Mouse (Mus musculus): Measurements from ENCODE around the gene Ankdd1b. TPM values are rescaled to one million over a fixed set of nuclear protein-coding genes. Genes with fewer than 3 reads are reported as not detected.

Gene Ankdd1b
- polyA plus RNA-seq, 1 experiment from 2014 or later = 0.14 TPM

GRCm38 (mm10) chr13:96490433-96490832 is 19.4 kb upstream of the Ankdd1b start, which contains the start of gene Gm17622:
Gene Gm17622 (plus strand): TSS chr13:96490733.
- 93% methylated on average over 3 of the region's 3 CpGs for WGBS
- no peak within 1 kb of the TSS for H3K27ac ChIP-seq
- no peak within 1 kb of the TSS for H3K4me2 ChIP-seq (replicated peaks)
- ATAC-seq = no peak
- H3K4me3 ChIP-seq (replicated peaks) = no peak within 1 kb of the TSS
- no peaks in the 10 kb centered on the region for H3K36me3 ChIP-seq
- no peaks in the 10 kb centered on the region for H3K9me3 ChIP-seq
- no peaks in the 10 kb centered on the region for H3K4me1 ChIP-seq (replicated peaks)
- H3K27me3 ChIP-seq (replicated peaks) = no peaks in the 10 kb centered on the region
- no peak within 1 kb of the TSS for H3K9ac ChIP-seq

GRCm38 (mm10) chr13:96487968-96488367 is 17.0 kb upstream of the Ankdd1b start:
- ATAC-seq = no peak
- H3K27me3 ChIP-seq (replicated peaks) = no peaks in the 10 kb centered on the region
- no peak overlapping the region for H3K4me2 ChIP-seq (replicated peaks)
- WGBS = 92% methylated on average over 6 of the region's 6 CpGs
- H3K9ac ChIP-seq = no peak overlapping the region
- H3K4me3 ChIP-seq (replicated peaks) = no peak overlapping the region
- H3K4me1 ChIP-seq (replicated peaks) = no peaks in the 10 kb centered on the region
- no peak overlapping the region for H3K27ac ChIP-seq
- H3K9me3 ChIP-seq = no peaks in the 10 kb centered on the region
- peaks cover 11% of the 10 kb centered on the region for H3K36me3 ChIP-seq

- 86% methylated on average over 6 of the region's 6 CpGs for WGBS
- ATAC-seq = no peak
- H3K9me3 ChIP-seq = no peaks in the 10 kb centered on the region
- peaks cover 11% of the 10 kb centered on the region for H3K36me3 ChIP-seq
- H3K27me3 ChIP-seq (replicated peaks) = no peaks in the 10 kb centered on the region
- H3K27ac ChIP-seq = no peak overlapping the region
- H3K4me1 ChIP-seq (replicated peaks) = no peaks in the 10 kb centered on the region
- H3K4me3 ChIP-seq (replicated peaks) = no peak overlapping the region
- no peak overlapping the region for H3K9ac ChIP-seq
- H3K4me2 ChIP-seq (replicated peaks) = no peak overlapping the region
These were observed 16.2 kb upstream of the Ankdd1b start for GRCm38 (mm10) chr13:96487230-96487629.

DNA sequence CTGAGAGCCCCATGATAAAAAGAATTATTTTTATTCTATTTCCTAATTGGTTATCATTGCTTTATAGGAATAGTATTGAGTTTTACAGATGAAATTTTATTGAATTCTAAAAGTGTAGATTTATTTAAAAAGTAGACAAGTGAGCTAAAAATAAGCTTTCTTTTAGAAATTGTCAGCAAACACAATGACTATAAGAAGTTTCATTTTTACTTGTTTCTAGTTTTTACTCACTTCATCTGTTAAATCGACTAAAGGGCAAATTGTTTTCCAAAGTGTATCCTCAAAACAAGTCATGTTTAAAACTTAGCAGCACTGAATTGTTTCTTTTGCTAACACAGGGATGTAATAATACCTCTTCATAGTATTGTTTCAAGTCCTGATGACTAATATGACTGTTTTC is 8.0 kb upstream of the Ankdd1b start:
- Histone ChIP-seq H3K4me1 (replicated peaks) (no peaks in the 10 kb centered on the region), H3K4me3 (replicated peaks) (no peak overlapping the region), H3K4me2 (replicated peaks) (no peak overlapping the region), H3K27ac (no peak overlapping the region), H3K9me3 (no peaks in the 10 kb centered on the region), H3K27me3 (replicated peaks) (no peaks in the 10 kb centered on the region), H3K36me3 (peaks cover 9% of the 10 kb centered on the region), H3K9ac (no peak overlapping the region)
- ATAC-seq = no peak
- WGBS = 93% methylated on average over 1 of the region's 1 CpGs

GRCm38 (mm10) chr13:96477226-96477625 is 6.2 kb upstream of the Ankdd1b start:
- Histone ChIP-seq H3K4me3 (replicated peaks) (no peak overlapping the region), H3K27me3 (replicated peaks) (no peaks in the 10 kb centered on the region), H3K36me3 (no peaks in the 10 kb centered on the region), H3K4me1 (replicated peaks) (no peaks in the 10 kb centered on the region), H3K27ac (no peak overlapping the region), H3K9ac (no peak overlapping the region), H3K9me3 (no peaks in the 10 kb centered on the region), H3K4me2 (replicated peaks) (no peak overlapping the region)
- WGBS = 82% methylated on average over 4 of the region's 4 CpGs
- ATAC-seq = no peak

GRCm38 (mm10) chr13:96470556-96470955 is 442 bp downstream of the Ankdd1b start:
- no peaks in the 10 kb centered on the region for H3K9me3 ChIP-seq
- no peaks in the 10 kb centered on the region for H3K36me3 ChIP-seq
- H3K27ac ChIP-seq = no peak overlapping the region
- H3K9ac ChIP-seq = no peak overlapping the region
- 41% methylated on average over 6 of the region's 6 CpGs for WGBS
- no peak for ATAC-seq
- peaks cover 5% of the 10 kb centered on the region; the same call in 1 of the 2 replicates for H3K4me1 ChIP-seq (replicated peaks)
- no peak overlapping the region for H3K4me2 ChIP-seq (replicated peaks)
- H3K27me3 ChIP-seq (replicated peaks) = no peaks in the 10 kb centered on the region
- H3K4me3 ChIP-seq (replicated peaks) = no peak overlapping the region

DNA sequence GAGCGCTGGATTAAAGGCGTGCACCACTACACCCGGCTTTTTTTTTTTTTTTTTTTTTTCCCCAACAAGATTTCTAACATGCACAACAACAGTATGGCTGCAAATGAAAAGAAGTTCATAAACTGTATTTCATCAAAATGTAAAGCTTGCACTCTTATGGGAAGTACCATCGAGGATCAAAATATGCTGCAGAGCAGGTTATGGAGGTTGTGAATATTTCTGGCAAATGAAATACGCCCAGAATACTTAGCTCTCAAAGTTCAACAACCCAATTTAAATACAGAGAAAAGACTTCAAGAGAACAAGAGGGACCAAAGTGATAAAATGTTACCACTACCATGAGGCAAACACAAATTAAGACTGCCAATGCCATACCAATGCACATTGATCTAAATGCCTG is 2.3 kb downstream of the Ankdd1b start:
- no peak overlapping the region for H3K4me3 ChIP-seq (replicated peaks)
- no peak for ATAC-seq
- H3K27ac ChIP-seq = no peak overlapping the region
- no peaks in the 10 kb centered on the region for H3K27me3 ChIP-seq (replicated peaks)
- peaks cover 5% of the 10 kb centered on the region; the same call in 1 of the 2 replicates for H3K4me1 ChIP-seq (replicated peaks)
- H3K36me3 ChIP-seq = no peaks in the 10 kb centered on the region
- no peaks in the 10 kb centered on the region for H3K9me3 ChIP-seq
- no peak overlapping the region for H3K4me2 ChIP-seq (replicated peaks)
- 90% methylated on average over 5 of the region's 5 CpGs for WGBS
- H3K9ac ChIP-seq = no peak overlapping the region

DNA sequence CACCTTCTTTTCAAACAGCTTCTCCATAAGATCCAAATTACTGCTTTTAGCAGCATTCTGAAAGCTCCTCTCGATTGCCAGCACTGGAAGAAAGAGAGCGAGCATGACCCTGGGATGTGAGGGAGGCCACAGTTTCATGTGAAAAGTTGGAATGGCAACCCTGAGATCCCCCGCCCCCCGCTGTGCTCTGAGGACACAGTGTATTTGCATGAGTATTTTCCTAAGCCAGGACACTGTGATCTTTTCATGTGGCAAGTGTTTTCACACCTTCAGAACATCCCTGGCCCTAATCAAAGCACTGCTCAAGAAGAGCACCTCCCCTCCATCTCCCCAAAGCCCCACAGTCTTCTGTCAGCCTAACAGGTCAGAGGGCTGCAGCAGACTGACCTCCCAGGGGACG is 5.7 kb downstream of the Ankdd1b start:
- Histone ChIP-seq H3K36me3 (no peaks in the 10 kb centered on the region), H3K4me2 (replicated peaks) (no peak overlapping the region), H3K4me3 (replicated peaks) (no peak overlapping the region), H3K27ac (no peak overlapping the region), H3K9ac (no peak overlapping the region), H3K27me3 (replicated peaks) (no peaks in the 10 kb centered on the region), H3K4me1 (replicated peaks) (no peaks in the 10 kb centered on the region), H3K9me3 (no peaks in the 10 kb centered on the region)
- ATAC-seq = no peak
- WGBS = 58% methylated on average over 5 of the region's 5 CpGs

DNA sequence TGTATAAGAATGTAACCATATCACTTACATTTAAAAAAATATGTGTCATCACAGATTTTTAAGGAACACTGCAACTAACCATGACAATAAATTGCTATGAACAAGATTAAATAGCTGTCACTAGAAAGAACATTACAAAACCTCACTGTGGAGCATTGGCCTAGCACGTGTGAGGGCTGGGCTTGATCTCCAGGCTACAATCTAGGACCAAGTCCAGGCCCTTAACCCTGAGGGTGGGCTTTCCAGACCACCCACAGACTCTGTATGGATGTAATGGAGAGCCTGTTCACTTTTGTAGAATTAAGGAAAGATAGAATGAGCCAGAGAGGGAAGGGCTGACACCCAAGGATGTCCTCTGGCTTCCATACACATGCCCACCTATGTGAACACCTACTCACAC is 8.4 kb downstream of the Ankdd1b start:
- Histone ChIP-seq H3K4me3 (replicated peaks) (no peak overlapping the region), H3K36me3 (no peaks in the 10 kb centered on the region), H3K9me3 (no peaks in the 10 kb centered on the region), H3K27ac (no peak overlapping the region), H3K27me3 (replicated peaks) (no peaks in the 10 kb centered on the region), H3K4me1 (replicated peaks) (0 out of 2 replicates have a peak, but pooled peaks cover 3% of the 10 kb centered on the region), H3K4me2 (replicated peaks) (no peak overlapping the region), H3K9ac (no peak overlapping the region)
- no peak for ATAC-seq
- WGBS = 43% methylated on average over 1 of the region's 1 CpGs

GRCm38 (mm10) chr13:96458606-96459005 is 12.4 kb downstream of the Ankdd1b start:
- Histone ChIP-seq H3K36me3 (no peaks in the 10 kb centered on the region), H3K27me3 (replicated peaks) (no peaks in the 10 kb centered on the region), H3K9ac (no peak overlapping the region), H3K4me2 (replicated peaks) (no peak overlapping the region), H3K4me1 (replicated peaks) (peaks cover 5% of the 10 kb centered on the region; the same call in 1 of the 2 replicates), H3K4me3 (replicated peaks) (no peak overlapping the region), H3K27ac (no peak overlapping the region), H3K9me3 (no peaks in the 10 kb centered on the region)
- ATAC-seq = no peak
- 75% methylated on average over 4 of the region's 4 CpGs for WGBS

GRCm38 (mm10) chr13:96458018-96458417 is 13.0 kb downstream of the Ankdd1b start:
- Histone ChIP-seq H3K27ac (no peak overlapping the region), H3K9ac (no peak overlapping the region), H3K36me3 (no peaks in the 10 kb centered on the region), H3K9me3 (no peaks in the 10 kb centered on the region), H3K4me1 (replicated peaks) (peaks cover 5% of the 10 kb centered on the region; the same call in 1 of the 2 replicates), H3K4me2 (replicated peaks) (no peak overlapping the region), H3K4me3 (replicated peaks) (no peak overlapping the region), H3K27me3 (replicated peaks) (no peaks in the 10 kb centered on the region)
- WGBS = 54% methylated on average over 5 of the region's 5 CpGs
- peak; percentile 81 for ATAC-seq

- no peak overlapping the region for H3K27ac ChIP-seq
- H3K36me3 ChIP-seq = no peaks in the 10 kb centered on the region
- H3K4me3 ChIP-seq (replicated peaks) = no peak overlapping the region
- no peak; the same call in 1 of the 2 replicates for ATAC-seq
- H3K9ac ChIP-seq = no peak overlapping the region
- peaks cover 5% of the 10 kb centered on the region; the same call in 1 of the 2 replicates for H3K4me1 ChIP-seq (replicated peaks)
- H3K9me3 ChIP-seq = no peaks in the 10 kb centered on the region
- H3K4me2 ChIP-seq (replicated peaks) = no peak overlapping the region
- 69% methylated on average over 5 of the region's 5 CpGs for WGBS
- H3K27me3 ChIP-seq (replicated peaks) = no peaks in the 10 kb centered on the region
These were observed 13.4 kb downstream of the Ankdd1b start for GRCm38 (mm10) chr13:96457566-96457965.

DNA sequence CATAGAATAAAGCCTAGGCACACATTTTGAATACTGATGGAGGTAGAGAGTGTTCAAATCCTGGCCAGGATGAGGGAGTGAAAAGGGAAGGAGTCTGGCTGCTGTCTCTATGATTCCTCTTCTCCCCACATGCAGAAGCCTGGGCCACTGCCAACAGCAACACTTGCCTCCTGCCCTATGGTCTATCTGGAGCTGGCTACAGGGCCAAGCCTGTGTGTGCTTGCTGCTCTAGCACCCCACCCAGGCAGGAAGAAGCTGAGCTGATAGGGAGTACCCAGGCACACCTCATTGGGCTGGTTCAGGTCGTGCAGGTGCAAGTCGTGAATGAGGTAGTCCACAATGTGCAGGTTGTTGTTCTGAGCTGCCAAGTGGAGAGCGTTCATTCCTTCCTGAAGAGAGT is 16.7 kb downstream of the Ankdd1b start:
- H3K9ac ChIP-seq = no peak overlapping the region
- H3K36me3 ChIP-seq = no peaks in the 10 kb centered on the region
- peak; percentile 44; the same call in 1 of the 2 replicates for ATAC-seq
- no peak overlapping the region for H3K27ac ChIP-seq
- H3K4me1 ChIP-seq (replicated peaks) = peaks cover 5% of the 10 kb centered on the region; the same call in 1 of the 2 replicates
- WGBS = 75% methylated on average over 3 of the region's 3 CpGs
- no peak overlapping the region for H3K4me2 ChIP-seq (replicated peaks)
- no peaks in the 10 kb centered on the region for H3K9me3 ChIP-seq
- no peak overlapping the region for H3K4me3 ChIP-seq (replicated peaks)
- H3K27me3 ChIP-seq (replicated peaks) = no peaks in the 10 kb centered on the region
